Mouse (Mus musculus) liver, embryonic 14.5 days (tissue): ENCODE results near the gene Fam169a. TPM values are rescaled to one million over a fixed set of nuclear protein-coding genes. Genes with fewer than 3 reads are reported as not detected.

Source experiments
- ATAC-seq: fragments of 200-750 bp; cut with Nextera tagmentation; 2 replicates; pipeline ENCODE4 v1.8.0; 2017; ENCODE audit warnings: moderate number of reproducible peaks, mild to moderate bottlenecking, moderate library complexity; ENCODE audit not compliant: insufficient read depth
- DNase-seq, 3 experiments: peaks; one replicate each; pipeline ENCODE4 v3.0.0-alpha.2; 2012 to 2013; ENCODE audit warnings: low read depth in 3 of 3, low spot score in 3 of 3
- H3K27ac ChIP-seq: fragments of 300-500 bp; sonication (generic); 2 replicates; pipeline ENCODE4 v1.5.1; 2014; ENCODE audit warnings: moderate library complexity, mild to moderate bottlenecking, control low read depth, inconsistent platforms
- H3K27me3 ChIP-seq: fragments of 300-500 bp; sonication (generic); 2 replicates; pipeline ENCODE4 v1.6.1; 2014; ENCODE audit warnings: mild to moderate bottlenecking, low read length, moderate library complexity; ENCODE audit not compliant: control insufficient read depth, insufficient read depth
- H3K36me3 ChIP-seq: fragments of 300-500 bp; sonication (generic); replicated peaks from 2 replicates; pipeline ENCODE4 v1.6.1; 2014; ENCODE audit warnings: low read depth; ENCODE audit not compliant: control insufficient read depth, insufficient read depth
- H3K4me1 ChIP-seq, 2 experiments: fragments of 200-500 bp in 1 of 2; fragments of 300-500 bp in 1 of 2; sonication (generic) in 1 of 2; replicated peaks; 2 replicates each; pipeline ENCODE4 v1.6.1; 2012 to 2014; ENCODE audit warnings: antibody characterized with exemption in 1 of 2, inconsistent platforms in 1 of 2, low read length in 1 of 2; ENCODE audit not compliant: control insufficient read depth in 2 of 2, insufficient read depth in 2 of 2
- H3K4me2 ChIP-seq: fragments of 300-500 bp; sonication (generic); 2 replicates; pipeline ENCODE4 v1.6.1; 2014; ENCODE audit warnings: low read depth, mild to moderate bottlenecking, control low read depth, moderate library complexity
- H3K4me3 ChIP-seq, 2 experiments: fragments of 200-500 bp in 1 of 2; fragments of 300-500 bp in 1 of 2; sonication (generic) in 1 of 2; 2 replicates each; pipeline ENCODE4 v1.5.1; 2012 to 2014; ENCODE audit warnings: low read depth in 2 of 2, low read length in 2 of 2, mild to moderate bottlenecking in 2 of 2, control low read depth in 1 of 2, inconsistent platforms in 1 of 2, moderate library complexity in 1 of 2; ENCODE audit not compliant: insufficient read depth in 1 of 2
- H3K9ac ChIP-seq: fragments of 300-500 bp; sonication (generic); replicated peaks from 2 replicates; pipeline ENCODE4 v1.6.1; 2014; ENCODE audit warnings: mild to moderate bottlenecking, control low read depth, moderate library complexity
- H3K9me3 ChIP-seq: fragments of 300-500 bp; sonication (generic); 2 replicates; pipeline ENCODE4 v1.6.1; 2016; ENCODE audit warnings: low read length, mixed read lengths; ENCODE audit not compliant: control insufficient read depth
- CTCF ChIP-seq: IDR thresholded peaks from 2 replicates; pipeline ENCODE4 v1.5.1; 2016; ENCODE audit warnings: antibody characterized with exemption, low read depth, control low read depth
- EP300 ChIP-seq: IDR thresholded peaks from 2 replicates; pipeline ENCODE4 v1.6.1; 2016; ENCODE audit warnings: antibody characterized with exemption, low read depth
- WGBS: fragments of 180-500 bp; shearing (Covaris S2); extraction: QIAGEN DNeasy Blood & Tissue Kit; methylation state at CpG from one replicate; pipeline ENCODE4 v1.1.7; 2014; ENCODE audit not compliant: insufficient replicate concordance; 5-methylcytosine and 5-hydroxymethylcytosine counted together
- polyA plus RNA-seq, 2 experiments: library from polyadenylated mRNA; depleted of rRNA in 1 of 2; stranded (reverse) in 1 of 2; unstranded in 1 of 2; fragments of >200 nt; fragmentation: Nextera tagmentation in 1 of 2; extraction: Ambion mirVana in 1 of 2; gene quantifications; 2 replicates each; pipeline versions ENCODE4 v1.2.1 to v1.2.3; 2012 to 2014

Gene Fam169a
- polyA plus RNA-seq (2012; rRNA removed) (0.65 and 1.0 TPM in 2 replicates), polyA plus RNA-seq (2014; fragmentation: Nextera tagmentation; extraction: Ambion mirVana) (1.2 and 2.4 TPM in 2 replicates)

DNA sequence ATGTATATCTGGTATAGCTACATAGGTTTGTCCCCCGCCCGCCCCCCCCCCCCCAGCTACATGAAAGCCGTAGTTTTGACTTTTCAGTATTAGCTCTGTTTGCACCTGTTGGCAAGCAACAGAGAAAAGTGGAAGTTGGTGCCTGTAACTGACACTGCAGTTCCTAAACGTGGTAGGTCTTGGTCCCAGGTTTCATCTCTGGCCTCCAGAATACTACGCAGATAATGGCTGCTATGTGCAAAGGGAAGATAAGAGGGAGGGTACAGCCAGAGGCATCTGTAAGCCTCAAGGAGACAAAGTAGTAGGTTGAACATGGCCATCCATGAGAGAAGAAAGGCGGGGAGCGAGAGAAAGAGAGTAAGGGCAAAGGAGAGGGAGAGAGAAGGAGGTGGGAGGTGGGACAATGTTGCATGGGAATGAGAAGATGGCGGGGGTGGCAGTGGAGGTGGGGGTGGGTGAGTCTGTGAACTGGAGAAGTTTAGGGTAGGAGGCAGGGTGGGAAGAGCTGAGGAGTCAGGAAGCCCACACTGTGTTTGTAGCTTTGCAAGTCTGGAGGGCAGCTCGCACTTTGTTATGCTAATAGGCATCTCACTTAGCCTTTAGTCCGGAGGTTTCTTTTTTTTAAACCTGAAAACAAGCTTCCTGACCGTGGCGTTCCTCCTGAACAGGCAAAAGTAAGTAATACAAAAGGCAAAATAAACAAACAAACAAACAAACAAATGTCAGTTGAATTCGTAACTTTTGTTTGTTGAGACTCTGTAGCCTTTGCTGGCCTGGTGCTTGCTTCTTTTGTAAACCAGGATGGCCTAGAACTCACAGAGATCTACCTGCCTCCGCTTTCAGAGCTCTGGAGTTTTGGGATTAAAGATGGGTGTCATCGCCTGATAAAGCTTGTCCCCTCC is at the start of gene Fam169a:
Gene Fam169a, plus strand, starts transcription at position 638 of the 902 bp plus-strand sequence.
- H3K4me1 ChIP-seq, result peaks cover 40 to 51% of the 10 kb centered on the region in 2 experiments
- ATAC-seq (peak; percentile 87), DNase-seq (peak; percentile 74 to 76 (median 75))
- H3K9me3 ChIP-seq, result no peaks in the 10 kb centered on the region
- peak within 1 kb of the TSS; percentile 77 for H3K4me2 ChIP-seq
- H3K27me3 ChIP-seq, result no peaks in the 10 kb centered on the region; the same call in 1 of the 2 replicates
- H3K27ac ChIP-seq, result peak within 1 kb of the TSS; percentile 90
- peak; percentile 96 for TF ChIP-seq EP300
- TF ChIP-seq CTCF, result no peak
- no peaks in the 10 kb centered on the region for H3K36me3 ChIP-seq
- H3K4me3 ChIP-seq, result peak within 1 kb of the TSS; percentile 51 to 57
- 16% methylated on average over 15 of the region's 15 CpGs for WGBS
- peak within 1 kb of the TSS; percentile 75 for H3K9ac ChIP-seq

DNA sequence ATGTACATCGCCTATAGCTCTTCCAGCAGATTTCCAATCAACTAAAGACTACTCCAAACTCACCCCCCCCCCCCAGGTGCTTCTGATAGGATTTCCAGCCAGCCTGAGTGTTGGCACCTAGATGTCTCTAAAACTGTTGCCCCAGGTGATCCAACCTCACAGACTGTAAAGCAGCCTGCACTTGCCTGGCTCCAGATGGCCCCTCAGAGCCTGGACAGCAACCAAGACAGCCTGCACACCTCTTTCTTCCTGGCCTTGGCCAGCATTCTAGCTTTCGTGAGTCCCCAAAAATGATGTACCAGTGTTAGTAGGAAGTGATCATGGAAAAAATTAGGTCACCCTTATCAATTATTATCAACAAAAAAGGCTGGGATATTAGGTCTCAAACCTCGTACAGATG is 49.4 kb upstream of the Fam169a start:
- H3K4me2 ChIP-seq, result no peak overlapping the region
- DNase-seq, result no peak
- no peak for ATAC-seq

DNA sequence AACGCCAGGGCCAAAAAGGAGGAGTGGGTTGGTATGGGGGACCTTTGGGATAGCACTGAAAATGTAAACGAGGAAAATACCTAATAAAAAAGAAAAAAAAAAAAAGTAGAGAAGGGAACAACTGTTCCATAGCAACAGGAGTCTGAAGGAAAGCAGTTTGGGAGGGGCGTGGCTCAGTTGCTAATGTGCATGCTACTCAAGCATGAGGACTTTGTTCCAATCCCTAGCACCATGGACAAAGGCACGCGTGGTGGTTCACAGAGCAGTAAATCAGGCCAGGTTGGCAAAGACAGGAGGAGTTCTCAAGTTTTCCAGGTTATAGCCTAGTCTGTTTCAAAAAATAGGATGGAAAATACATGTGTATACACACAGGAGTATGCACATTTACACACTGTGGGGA is 47.0 kb upstream of the Fam169a start:
- no peaks in the 10 kb centered on the region for H3K27me3 ChIP-seq
- WGBS, result 65% methylated on average over 5 of the region's 5 CpGs
- no peaks in the 10 kb centered on the region for H3K4me1 ChIP-seq
- no peak overlapping the region for H3K4me2 ChIP-seq
- ATAC-seq (no peak), DNase-seq (no peak)
- no peaks in the 10 kb centered on the region for H3K9me3 ChIP-seq
- H3K36me3 ChIP-seq, result no peaks in the 10 kb centered on the region
- no peak overlapping the region for H3K4me3 ChIP-seq
- H3K27ac ChIP-seq, result no peak overlapping the region
- no peak overlapping the region for H3K9ac ChIP-seq
- TF ChIP-seq CTCF, result no peak
- no peak for TF ChIP-seq EP300

More for the DNA sequence above, 49.4 kb upstream of the Fam169a start:
- TF ChIP-seq CTCF, result no peak
- no peak for TF ChIP-seq EP300
- Histone ChIP-seq H3K4me1 (no peaks in the 10 kb centered on the region), H3K27ac (no peak overlapping the region), H3K36me3 (no peaks in the 10 kb centered on the region), H3K4me3 (no peak overlapping the region), H3K9ac (no peak overlapping the region), H3K27me3 (no peaks in the 10 kb centered on the region), H3K9me3 (no peaks in the 10 kb centered on the region)
- WGBS, result 55% methylated on average over 3 of the region's 3 CpGs

DNA sequence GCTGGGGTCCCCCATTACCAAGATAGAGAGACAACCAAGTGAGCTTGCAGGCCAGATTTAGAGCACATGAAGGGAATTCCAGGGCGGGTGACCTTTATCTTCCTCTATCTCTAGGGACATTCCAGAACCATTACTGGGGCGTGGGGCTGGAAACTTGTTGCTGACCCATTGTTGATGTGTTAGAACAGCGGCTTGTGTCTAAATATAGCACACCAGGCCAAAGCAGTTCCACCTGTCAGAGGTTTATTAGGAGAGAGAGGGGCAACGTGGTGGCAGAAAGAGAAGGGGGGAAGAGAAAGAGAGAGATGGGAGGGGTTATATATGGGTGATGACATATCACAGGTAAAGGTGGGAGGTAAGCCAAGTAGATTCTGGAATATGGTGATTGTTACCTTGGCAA is 45.2 kb upstream of the Fam169a start:
- TF ChIP-seq EP300, result no peak
- no peak for TF ChIP-seq CTCF
- 26% methylated on average over 4 of the region's 4 CpGs for WGBS
- H3K36me3 ChIP-seq, result no peaks in the 10 kb centered on the region
- no peaks in the 10 kb centered on the region for H3K4me1 ChIP-seq
- H3K4me3 ChIP-seq, result no peak overlapping the region
- no peaks in the 10 kb centered on the region for H3K27me3 ChIP-seq
- no peaks in the 10 kb centered on the region for H3K9me3 ChIP-seq
- H3K4me2 ChIP-seq, result no peak overlapping the region
- ATAC-seq (no peak), DNase-seq (no peak)
- no peak overlapping the region for H3K9ac ChIP-seq
- no peak overlapping the region for H3K27ac ChIP-seq

DNA sequence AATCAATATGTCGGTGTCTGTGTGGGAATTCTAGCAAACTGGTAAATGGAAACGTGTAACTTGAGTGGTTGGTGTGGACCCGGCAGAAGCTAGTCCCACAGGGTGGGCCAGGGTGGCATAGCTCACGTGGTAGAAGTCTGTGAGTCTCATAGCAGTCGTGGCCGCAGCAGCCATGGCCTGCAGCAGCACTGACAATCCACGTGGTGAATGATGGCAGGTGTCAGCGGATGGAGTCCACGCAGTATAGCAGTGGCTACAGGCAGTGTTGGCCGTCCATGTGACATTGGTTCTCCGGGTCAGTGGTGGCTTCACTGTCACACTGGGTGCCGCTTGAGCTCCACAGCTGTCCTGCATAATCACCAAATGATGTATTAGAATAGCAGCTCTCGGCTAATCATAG is 37.0 kb upstream of the Fam169a start:
- no peak for TF ChIP-seq CTCF
- no peak for TF ChIP-seq EP300
- no peaks in the 10 kb centered on the region for H3K36me3 ChIP-seq
- H3K4me3 ChIP-seq, result no peak overlapping the region
- WGBS, result 70% methylated on average over 13 of the region's 13 CpGs
- H3K9me3 ChIP-seq, result no peaks in the 10 kb centered on the region
- no peaks in the 10 kb centered on the region for H3K27me3 ChIP-seq
- no peak overlapping the region for H3K4me2 ChIP-seq
- no peaks in the 10 kb centered on the region for H3K4me1 ChIP-seq
- no peak overlapping the region for H3K27ac ChIP-seq
- no peak for DNase-seq
- ATAC-seq, result no peak
- no peak overlapping the region for H3K9ac ChIP-seq
